Mouse (Mus musculus) E14TG2a.4 (cell line): ENCODE measurements around the gene Vasp.

Source experiments
- CTCF ChIP-seq: conservative IDR thresholded peaks from 2 replicates; pipeline ENCODE4 v1.5.1; 2014; ENCODE audit warnings: low read length
- POU5F1 ChIP-seq: IDR thresholded peaks from 2 replicates; pipeline ENCODE4 v1.6.1; 2014; ENCODE audit warnings: low read length, borderline replicate concordance

GRCm38 (mm10) chr7:19208201-19208910 lies 63.3 kb downstream of the Vasp start:
- TF ChIP-seq CTCF (no peak), POU5F1 (no peak)
